Mouse (Mus musculus) cortical plate, adult 2 months (tissue): ENCODE data around the gene Padi2.

Experiments used
- CTCF ChIP-seq: fragments of 200-500 bp; IDR thresholded peaks from 2 replicates; pipeline ENCODE4 v1.5.1; 2011; ENCODE audit warnings: mild to moderate bottlenecking, control low read depth, low read length; ENCODE audit not compliant: insufficient read depth; ENCODE audit errors: extremely low read depth
- POLR2A ChIP-seq: fragments of 200-500 bp; IDR thresholded peaks from 2 replicates; pipeline ENCODE4 v1.6.1; 2011; ENCODE audit warnings: mild to moderate bottlenecking, low read length, control low read depth; ENCODE audit not compliant: insufficient read depth; ENCODE audit errors: extremely low read depth

DNA sequence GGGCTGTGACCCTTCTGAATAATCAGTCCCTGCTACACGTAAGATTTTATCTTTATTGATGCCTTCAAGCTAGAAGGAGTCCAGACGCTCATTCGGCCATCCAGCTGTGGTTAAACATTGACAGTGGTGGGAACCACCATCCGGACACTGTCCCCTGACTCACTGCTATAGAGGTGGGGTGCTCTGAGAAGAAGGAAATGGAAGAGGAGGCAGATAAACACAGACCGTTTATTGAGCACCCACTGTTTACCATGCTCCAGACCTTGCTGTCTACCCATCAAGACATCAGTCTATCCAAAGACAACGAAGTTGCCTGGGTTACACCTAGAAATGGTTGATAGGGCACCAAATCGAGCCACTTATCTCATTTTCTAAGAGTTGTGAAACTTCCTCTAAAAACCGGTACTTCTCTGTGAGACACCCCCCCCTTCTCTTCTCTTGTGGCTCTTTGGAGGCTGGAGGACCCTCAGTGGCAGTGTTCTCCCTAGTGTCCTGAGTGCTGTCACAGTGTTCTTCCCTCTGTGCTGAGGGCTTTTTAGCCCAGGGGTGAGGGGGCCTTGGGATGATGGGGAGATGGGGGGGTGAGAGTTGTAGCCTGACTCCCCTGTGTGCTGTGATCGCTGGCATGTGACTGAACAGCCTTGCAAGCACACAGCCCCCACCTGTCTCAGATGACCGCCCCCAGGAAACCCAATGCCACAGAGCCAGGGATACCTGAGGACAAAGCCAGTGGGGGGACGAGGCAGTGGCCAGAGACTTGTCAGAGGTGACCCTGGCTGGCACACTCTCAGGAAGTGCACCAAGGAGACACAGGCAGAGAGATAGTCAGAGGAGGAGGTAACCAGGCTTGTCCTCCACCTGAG lies 14.1 kb downstream of the Padi2 start:
- no peak for TF ChIP-seq CTCF
- TF ChIP-seq POLR2A, result no peak
